Mouse (Mus musculus) kidney, postnatal 10 days (tissue): ENCODE measurements around the gene Dnajc19.

Source experiments
- DNase-seq: peaks from one replicate; pipeline ENCODE4 v3.0.0; 2021; ENCODE audit warnings: mixed read lengths

Gene Dnajc19

DNA sequence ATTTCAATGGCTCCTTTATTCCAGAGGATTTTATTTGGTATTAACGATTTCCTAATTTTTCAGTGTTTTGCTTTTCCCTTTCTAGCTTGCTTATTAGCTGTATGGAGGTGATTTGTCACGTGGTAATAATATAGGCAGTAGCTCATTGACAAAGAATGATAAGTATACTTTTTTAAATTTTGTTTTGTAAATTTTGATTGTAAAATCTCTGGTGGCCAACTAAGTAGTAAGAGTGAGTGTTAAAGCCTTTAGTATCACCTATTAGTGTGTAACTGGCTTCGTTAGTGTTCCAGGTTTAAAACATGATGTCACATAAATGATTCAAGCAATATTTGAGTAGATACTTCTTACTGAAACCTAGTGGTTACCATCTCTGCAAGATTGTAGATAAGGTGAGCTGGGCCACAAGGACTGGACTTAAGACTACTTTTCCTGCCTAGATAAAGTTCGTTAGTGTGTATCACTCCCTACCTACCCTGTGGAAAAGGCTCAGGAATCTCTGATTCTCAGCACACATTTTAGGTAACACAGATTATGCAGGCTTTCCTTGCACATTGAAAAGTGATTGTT, 59.8 kb downstream of the Dnajc19 start:
- DNase-seq = no peak

DNA sequence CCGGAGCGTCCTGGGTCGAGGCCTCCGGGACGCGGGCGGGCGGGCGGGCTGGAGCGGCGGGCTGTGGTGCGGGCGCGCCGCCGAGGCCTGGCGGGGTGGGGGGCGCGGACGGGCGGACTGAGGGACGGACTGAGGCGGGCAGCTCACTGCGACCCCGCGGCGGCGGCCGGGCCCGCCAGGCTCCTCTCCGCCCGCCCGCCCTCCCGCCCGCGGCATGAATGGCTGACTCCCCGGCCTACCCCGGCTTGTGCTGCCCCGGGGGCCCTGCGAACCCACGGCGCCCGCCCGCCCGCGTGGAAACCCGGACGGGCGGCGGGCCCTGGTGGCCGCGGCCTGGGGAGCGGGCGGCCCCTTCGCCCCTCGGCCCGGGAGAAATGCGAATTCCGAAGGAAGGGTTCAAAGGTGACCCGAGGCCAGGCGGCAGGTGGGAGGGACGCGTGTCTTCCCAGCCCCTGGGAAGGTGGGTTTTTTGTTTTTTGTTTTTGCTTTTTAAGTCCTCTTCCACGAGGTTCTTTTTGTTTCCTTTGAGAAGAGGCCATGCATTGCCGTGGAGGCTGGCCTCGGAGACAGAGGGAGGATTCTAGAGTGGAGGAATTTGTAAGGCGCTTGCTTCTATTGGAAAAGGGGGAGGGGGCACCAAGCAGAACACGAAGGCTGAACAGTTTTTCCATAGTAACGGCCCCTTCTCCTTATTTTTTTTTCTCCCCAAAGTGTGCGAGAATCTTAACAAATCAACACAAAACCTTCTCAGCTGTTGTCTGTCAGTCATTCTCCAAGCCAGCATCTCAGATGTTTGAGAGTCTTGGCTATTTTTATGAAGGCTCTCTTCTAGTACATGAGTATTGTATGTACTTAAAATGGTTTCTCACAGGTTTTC, 60.5 kb downstream of the Dnajc19 start:
- DNase-seq = peak; percentile 48

DNA sequence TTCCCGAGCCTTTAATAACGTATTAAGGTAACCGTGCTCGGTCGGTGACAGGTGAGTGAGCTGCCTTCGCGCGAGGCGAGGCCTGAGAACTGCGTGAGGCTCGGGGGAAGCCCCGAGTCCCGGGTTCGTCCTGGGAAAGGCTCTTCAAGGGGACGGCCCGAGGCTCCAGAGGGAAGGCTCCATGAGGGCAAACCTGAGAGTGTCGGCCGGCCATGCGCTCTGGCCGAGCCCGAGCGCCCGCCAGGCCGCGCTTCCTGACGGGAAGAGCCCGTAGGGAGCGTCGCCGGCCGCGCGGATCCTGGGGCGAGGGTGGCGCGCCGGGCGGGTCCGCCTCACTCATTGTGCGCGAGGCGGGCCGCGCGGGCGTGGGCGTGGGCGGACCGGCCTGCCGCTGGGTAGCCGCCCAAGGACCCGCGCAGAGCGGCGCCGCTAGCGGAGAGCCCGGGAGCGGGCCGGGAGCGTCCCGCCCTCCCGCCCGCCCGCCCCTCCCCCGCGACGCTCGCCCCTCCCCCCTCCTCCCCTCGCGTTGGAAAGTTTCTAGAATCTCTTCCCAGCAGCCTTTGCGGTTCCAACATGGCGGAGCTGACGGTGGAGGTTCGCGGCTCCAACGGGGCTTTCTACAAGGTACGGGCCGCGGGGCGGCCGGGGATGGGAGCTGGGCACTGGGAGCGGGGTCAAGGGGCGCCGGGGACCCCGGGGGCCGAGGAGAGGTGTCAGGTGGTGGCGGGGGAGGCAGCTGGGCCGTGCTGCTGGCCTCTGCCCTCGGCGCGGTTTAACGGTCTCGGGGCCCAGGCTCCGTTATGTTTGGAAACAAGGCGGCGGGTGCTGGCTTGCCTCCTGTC, 61.4 kb downstream of the Dnajc19 start, which contains the start of gene Fxr1:
Fxr1 (plus strand) TSS at position 404 of the 842 bp plus-strand sequence.
- peak; percentile 93 for DNase-seq

DNA sequence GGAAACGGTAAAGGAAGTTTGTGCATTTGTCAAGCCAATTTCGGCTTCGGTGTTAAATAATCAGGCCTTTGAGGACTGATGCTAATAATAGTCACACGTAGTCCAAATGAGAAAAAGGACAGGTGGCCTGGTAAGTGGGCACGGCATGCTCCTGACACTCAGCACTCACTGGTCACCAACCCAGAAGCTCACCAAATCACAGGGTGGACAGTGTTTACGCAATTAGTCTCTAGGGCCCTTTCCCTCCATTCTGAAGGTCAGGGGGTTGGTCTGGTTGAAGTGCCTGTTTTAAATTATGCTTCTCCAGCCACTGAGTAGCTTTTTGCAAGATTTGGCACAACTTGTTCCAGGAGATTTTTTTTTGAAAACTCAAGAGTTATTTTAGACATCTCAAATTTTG, 72.9 kb downstream of the Dnajc19 start:
- no peak for DNase-seq

DNA sequence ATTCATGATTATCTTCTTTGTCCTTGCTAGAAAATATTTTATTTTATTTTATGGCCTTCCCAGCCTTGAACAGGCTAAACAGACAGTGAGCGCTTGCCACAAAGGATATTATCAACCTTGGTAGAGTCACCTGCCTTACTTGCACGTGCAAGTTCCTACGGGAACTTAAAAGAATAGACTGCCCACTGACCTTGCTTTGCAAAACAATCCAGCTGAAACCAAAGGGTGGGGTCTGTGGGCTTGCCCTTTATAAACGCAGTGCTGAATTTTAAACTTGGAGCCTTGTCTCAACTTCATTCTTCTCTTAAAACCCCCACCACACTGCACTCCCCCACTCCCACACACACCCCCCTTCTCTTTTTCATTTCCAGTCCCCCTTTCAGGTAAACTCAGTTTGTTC, 73.5 kb downstream of the Dnajc19 start:
- no peak for DNase-seq

DNA sequence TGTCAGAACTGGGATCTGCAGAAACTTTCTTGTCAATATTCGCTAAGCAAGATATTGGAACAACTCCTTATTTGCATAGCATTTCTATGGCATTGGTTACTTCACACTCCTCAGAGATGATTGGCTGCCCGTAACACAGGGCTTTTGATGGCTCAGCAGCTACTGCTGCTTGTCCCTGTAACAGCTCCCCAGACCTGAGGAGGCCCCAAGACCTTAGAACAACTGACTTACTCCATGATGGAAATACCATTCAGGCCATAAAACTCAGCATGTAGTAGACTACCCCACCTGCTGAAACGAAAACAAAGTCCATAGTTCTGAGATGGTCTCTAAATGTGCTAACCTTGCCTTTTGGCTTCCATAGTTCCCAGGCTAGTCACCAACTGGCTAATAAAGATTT, 74.3 kb downstream of the Dnajc19 start:
- DNase-seq = no peak

DNA sequence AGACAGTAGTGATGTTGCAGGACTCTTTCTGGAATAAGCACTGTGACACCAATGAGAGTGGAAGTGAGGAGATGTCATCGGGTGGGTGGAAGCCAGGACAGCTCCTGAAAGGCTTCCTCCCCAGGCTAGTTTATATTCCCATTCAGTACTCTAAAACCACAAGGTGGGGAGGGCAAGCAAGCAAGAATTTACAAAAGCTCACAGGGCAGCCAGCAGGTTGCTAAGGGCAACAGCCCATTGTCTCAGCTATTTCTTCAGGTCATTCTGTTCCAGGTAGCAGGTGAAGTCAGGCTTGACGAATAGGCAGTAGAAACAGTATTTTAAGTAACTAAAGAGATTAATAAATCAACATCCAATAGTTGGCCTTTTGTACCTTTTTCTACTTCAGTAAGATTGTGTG, 74.8 kb downstream of the Dnajc19 start:
- DNase-seq = no peak
